Mouse (Mus musculus) heart, adult 2 months (tissue): Measurements from ENCODE around the gene Foxf2. TPM values are rescaled to one million over a fixed set of nuclear protein-coding genes. Genes with fewer than 3 reads are reported as not detected.

Experiments used
- DNase-seq, 2 experiments: peaks; one replicate each; pipeline ENCODE4 v3.0.0; 2021
- H3K27ac ChIP-seq: fragments of 200-600 bp; 2 replicates; pipeline ENCODE4 v1.8.1; 2022
- H3K27me3 ChIP-seq: fragments of 200-500 bp; 2 replicates; pipeline ENCODE4 v1.6.1; 2012; ENCODE audit warnings: mild to moderate bottlenecking, low read length, inconsistent platforms, mixed read lengths; ENCODE audit not compliant: control insufficient read depth, insufficient read depth
- H3K36me3 ChIP-seq: fragments of 200-500 bp; 2 replicates; pipeline ENCODE4 v1.6.1; 2012; ENCODE audit warnings: low read length, inconsistent platforms; ENCODE audit not compliant: control insufficient read depth, insufficient read depth
- H3K4me1 ChIP-seq: fragments of 200-500 bp; 2 replicates; pipeline ENCODE4 v1.6.1; 2011; ENCODE audit warnings: low read length; ENCODE audit not compliant: control insufficient read depth, insufficient read depth
- H3K4me3 ChIP-seq: fragments of 200-600 bp; 2 replicates; pipeline ENCODE4 v1.8.1; 2022
- H3K79me2 ChIP-seq: fragments of 200-500 bp; replicated peaks from 2 replicates; pipeline ENCODE4 v1.6.1; 2012; ENCODE audit warnings: mild to moderate bottlenecking, inconsistent platforms, low read length, moderate library complexity, mixed read lengths; ENCODE audit not compliant: control insufficient read depth, insufficient read depth
- H3K9ac ChIP-seq: fragments of 200-500 bp; 2 replicates; pipeline ENCODE4 v1.6.1; 2012; ENCODE audit warnings: low read depth, mild to moderate bottlenecking, control low read depth, inconsistent platforms, low read length, mixed read lengths
- CTCF ChIP-seq: fragments of 200-600 bp; IDR thresholded peaks from 2 replicates; pipeline ENCODE4 v1.8.1; 2022; ENCODE audit warnings: antibody characterized with exemption, mild to moderate bottlenecking, moderate library complexity
- EP300 ChIP-seq: fragments of 200-500 bp; IDR thresholded peaks from 2 replicates; pipeline ENCODE4 v1.6.1; 2011; ENCODE audit warnings: low read depth, low read length, control low read depth; ENCODE audit not compliant: insufficient read depth
- POLR2A ChIP-seq: fragments of 200-500 bp; IDR thresholded peaks from 2 replicates; pipeline ENCODE4 v1.6.1; 2011; ENCODE audit warnings: mild to moderate bottlenecking, low read depth, low read length, control low read depth; ENCODE audit not compliant: insufficient read depth
- WGBS: fragments of 180-500 bp; shearing (Covaris S2); methylation state at CpG from one replicate; pipeline ENCODE4 v1.1.7; 2018; 5-methylcytosine and 5-hydroxymethylcytosine counted together
- intact Hi-C: fragments of 180-260 bp; cut with DNase I; formaldehyde crosslinking; loops from one replicate; pipeline ENCODE4 v1.15.1; 2025
- microRNA-seq, 2 experiments: library from miRNA; unstranded; fragments of <30 nt; microRNA quantifications; one replicate each; pipeline ENCODE4 v1.2.0; 2021
- polyA plus RNA-seq: library from polyadenylated mRNA; depleted of rRNA; stranded (reverse); fragments of >200 nt; gene quantifications from 2 replicates; pipeline ENCODE4 v1.2.3, GENCODE M21; 2012; rRNA removed
- total RNA-seq, 2 experiments: library from RNA; stranded (reverse); gene quantifications; 2 replicates each; pipeline ENCODE4 v1.2.3; 2021

The Foxf2 gene
- total and polyA plus RNA-seq, 3 experiments = 0.10 to 0.27 TPM; not detected in 1

GRCm38 (mm10) chr13:31658212-31658611 is 32.6 kb downstream of the Foxf2 start:
- Histone ChIP-seq H3K9ac (no peak overlapping the region), H3K27me3 (no peaks in the 10 kb centered on the region), H3K79me2 (no peaks in the 10 kb centered on the region), H3K4me3 (no peak overlapping the region), H3K27ac (no peak overlapping the region), H3K36me3 (no peaks in the 10 kb centered on the region), H3K4me1 (no peaks in the 10 kb centered on the region)
- intact Hi-C loops = loop anchor here (2.0 to 10.0 kb wide), 2 partner anchors 575 to 763 kb away; no protein-coding TSS in a partner anchor
- no peak for DNase-seq
- TF ChIP-seq EP300 = no peak
- no peak for TF ChIP-seq POLR2A
- TF ChIP-seq CTCF = no peak
- 85% methylated on average over 4 of the region's 4 CpGs for WGBS

GRCm38 (mm10) chr13:31658963-31659362 is 33.3 kb downstream of the Foxf2 start:
- TF ChIP-seq CTCF = peak; percentile 74
- no peak for TF ChIP-seq EP300
- no peak overlapping the region for H3K27ac ChIP-seq
- no peak overlapping the region for H3K9ac ChIP-seq
- H3K27me3 ChIP-seq = no peaks in the 10 kb centered on the region
- no peaks in the 10 kb centered on the region for H3K79me2 ChIP-seq
- no peak overlapping the region for H3K4me3 ChIP-seq
- no peaks in the 10 kb centered on the region for H3K4me1 ChIP-seq
- WGBS = 2% methylated on average over 3 of the region's 3 CpGs
- H3K36me3 ChIP-seq = no peaks in the 10 kb centered on the region
- peak; percentile 7 to 30 for DNase-seq
- intact Hi-C loops = loop anchor here (2.0 to 10.0 kb wide), 2 partner anchors 576 to 764 kb away; no protein-coding TSS in a partner anchor

GRCm38 (mm10) chr13:31661211-31661610 is 35.6 kb downstream of the Foxf2 start:
- no peak overlapping the region for H3K9ac ChIP-seq
- H3K27me3 ChIP-seq = no peaks in the 10 kb centered on the region
- no peaks in the 10 kb centered on the region for H3K4me1 ChIP-seq
- no peaks in the 10 kb centered on the region for H3K79me2 ChIP-seq
- 70% methylated on average over 6 of the region's 6 CpGs for WGBS
- intact Hi-C loops = no loop called here
- TF ChIP-seq CTCF (no peak), POLR2A (no peak), EP300 (no peak)
- H3K36me3 ChIP-seq = no peaks in the 10 kb centered on the region
- no peak for DNase-seq
- no peak overlapping the region for H3K4me3 ChIP-seq
- H3K27ac ChIP-seq = no peak overlapping the region

- 65% methylated on average over 6 of the region's 6 CpGs for WGBS
- intact Hi-C loops = no loop called here
- no peaks in the 10 kb centered on the region for H3K79me2 ChIP-seq
- TF ChIP-seq POLR2A (no peak), CTCF (no peak), EP300 (no peak)
- no peak overlapping the region for H3K9ac ChIP-seq
- no peaks in the 10 kb centered on the region for H3K27me3 ChIP-seq
- no peaks in the 10 kb centered on the region for H3K36me3 ChIP-seq
- no peaks in the 10 kb centered on the region for H3K4me1 ChIP-seq
- H3K4me3 ChIP-seq = no peak overlapping the region
- no peak overlapping the region for H3K27ac ChIP-seq
- DNase-seq = no peak
Observed at GRCm38 (mm10) chr13:31665376-31665775, 39.8 kb downstream of the Foxf2 start.

- Histone ChIP-seq H3K27me3 (no peaks in the 10 kb centered on the region), H3K79me2 (no peaks in the 10 kb centered on the region), H3K9ac (no peak overlapping the region), H3K4me1 (no peaks in the 10 kb centered on the region), H3K27ac (no peak overlapping the region), H3K36me3 (no peaks in the 10 kb centered on the region), H3K4me3 (no peak overlapping the region)
- WGBS = 60% methylated on average over 6 of the region's 6 CpGs
- intact Hi-C loops = no loop called here
- DNase-seq = no peak
- no peak for TF ChIP-seq EP300
- TF ChIP-seq POLR2A = no peak
- TF ChIP-seq CTCF = no peak
Observed at GRCm38 (mm10) chr13:31667919-31668524, 42.4 kb downstream of the Foxf2 start.

- no peaks in the 10 kb centered on the region for H3K27me3 ChIP-seq
- no peaks in the 10 kb centered on the region for H3K36me3 ChIP-seq
- no peak overlapping the region for H3K9ac ChIP-seq
- H3K27ac ChIP-seq = no peak overlapping the region
- WGBS = 84% methylated on average over 3 of the region's 3 CpGs
- TF ChIP-seq CTCF (no peak), EP300 (no peak), POLR2A (no peak)
- H3K79me2 ChIP-seq = no peaks in the 10 kb centered on the region
- intact Hi-C loops = no loop called here
- H3K4me3 ChIP-seq = no peak overlapping the region
- H3K4me1 ChIP-seq = no peaks in the 10 kb centered on the region
- no peak for DNase-seq
Observed at GRCm38 (mm10) chr13:31672093-31672492, 46.5 kb downstream of the Foxf2 start.

Small RNAs within 50 kb of the gene (microRNA-seq; reads per million reads assigned to microRNA genes)
- gene Gm27516 = 0 reads per million in 2 experiments

Other genes starting within 250 kb of the Foxf2 start
- under 1 TPM; 0.07 to 0.13 TPM for gene Foxq1, start 69.7 kb upstream of the Foxf2 start, total RNA-seq
- 0.06 and 0.16 TPM in 2 replicates for gene Foxq1, start 69.7 kb upstream of the Foxf2 start, polyA plus RNA-seq
- under 1 TPM in 1 of 2 experiments, not detected in 1; 0.08 TPM for gene A530084C06Rik, start 66.5 kb upstream of the Foxf2 start, total RNA-seq
- gene A530084C06Rik, start 66.5 kb upstream of the Foxf2 start, polyA plus RNA-seq = not detected in 2 replicates
- 1 to 10 TPM; 3.8 to 5.8 TPM for gene Foxc1, start 180.8 kb downstream of the Foxf2 start, total RNA-seq
- gene Foxc1, start 180.8 kb downstream of the Foxf2 start, polyA plus RNA-seq = 1.8 and 2.2 TPM in 2 replicates